Mouse (Mus musculus) retina, postnatal 1 day (tissue): Measurements from ENCODE around the gene Ptpn1.

Source experiments
- DNase-seq: peaks from one replicate; pipeline ENCODE4 v3.0.0-alpha.2; 2012

Gene Ptpn1

DNA sequence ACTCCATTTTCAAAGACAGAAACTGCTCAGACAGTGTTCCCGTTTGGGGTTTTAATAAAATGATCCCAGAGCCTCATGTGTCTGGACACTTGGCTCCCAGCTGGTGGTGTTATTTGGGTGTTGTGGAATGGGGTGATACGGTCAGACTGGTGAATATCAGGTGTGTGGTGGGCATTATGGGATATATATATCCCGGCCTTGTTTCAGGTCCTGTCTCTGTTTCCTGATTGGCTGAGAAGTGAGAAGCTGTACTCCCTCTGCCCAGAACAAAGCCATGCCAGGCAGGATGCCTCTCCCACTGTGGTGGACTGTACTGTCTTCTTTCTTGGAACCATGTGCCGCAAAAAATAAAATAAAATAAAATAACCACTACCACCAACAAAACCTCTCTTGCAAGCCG is 7.8 kb upstream of the Ptpn1 start:
- DNase-seq: no peak

DNA sequence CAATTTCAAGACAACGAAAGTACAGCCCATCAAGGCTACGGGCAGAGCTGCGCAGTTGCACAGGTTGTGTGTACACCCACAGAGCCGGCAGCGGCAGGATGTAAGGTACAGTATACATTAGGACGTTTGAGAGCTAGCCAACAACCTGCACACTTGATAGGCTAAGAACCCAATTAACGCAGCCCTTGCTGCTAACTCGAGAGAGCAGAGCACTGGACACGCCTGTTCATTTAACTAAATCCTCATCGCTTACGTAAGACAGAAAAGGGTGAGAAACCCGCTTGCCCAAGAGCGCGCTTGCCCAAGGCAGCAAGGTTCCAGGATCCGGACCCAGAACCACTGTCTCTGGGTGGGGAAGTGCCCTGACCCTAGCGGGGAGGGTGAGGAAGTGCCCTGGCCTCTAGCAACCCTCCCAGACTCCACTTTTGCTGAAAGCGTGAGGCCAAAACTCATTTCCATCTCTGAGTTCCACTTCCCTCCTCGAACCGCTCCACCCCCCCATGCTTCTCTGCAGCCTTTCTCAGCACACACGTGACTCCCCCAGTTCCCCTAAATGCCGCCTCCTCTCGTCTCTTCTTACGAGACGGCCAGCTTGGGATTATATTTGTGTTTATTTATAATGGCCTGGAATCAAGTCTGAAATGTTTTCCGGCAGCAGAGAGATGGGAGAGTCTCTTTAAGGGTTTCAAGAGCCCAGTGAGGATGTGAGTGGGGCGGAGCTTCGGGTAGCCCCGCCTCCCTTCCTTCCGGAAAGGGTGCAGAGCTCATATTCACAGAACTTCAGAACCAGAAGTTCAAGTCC is 6.9 kb upstream of the Ptpn1 start:
- peak; percentile 75 for DNase-seq

DNA sequence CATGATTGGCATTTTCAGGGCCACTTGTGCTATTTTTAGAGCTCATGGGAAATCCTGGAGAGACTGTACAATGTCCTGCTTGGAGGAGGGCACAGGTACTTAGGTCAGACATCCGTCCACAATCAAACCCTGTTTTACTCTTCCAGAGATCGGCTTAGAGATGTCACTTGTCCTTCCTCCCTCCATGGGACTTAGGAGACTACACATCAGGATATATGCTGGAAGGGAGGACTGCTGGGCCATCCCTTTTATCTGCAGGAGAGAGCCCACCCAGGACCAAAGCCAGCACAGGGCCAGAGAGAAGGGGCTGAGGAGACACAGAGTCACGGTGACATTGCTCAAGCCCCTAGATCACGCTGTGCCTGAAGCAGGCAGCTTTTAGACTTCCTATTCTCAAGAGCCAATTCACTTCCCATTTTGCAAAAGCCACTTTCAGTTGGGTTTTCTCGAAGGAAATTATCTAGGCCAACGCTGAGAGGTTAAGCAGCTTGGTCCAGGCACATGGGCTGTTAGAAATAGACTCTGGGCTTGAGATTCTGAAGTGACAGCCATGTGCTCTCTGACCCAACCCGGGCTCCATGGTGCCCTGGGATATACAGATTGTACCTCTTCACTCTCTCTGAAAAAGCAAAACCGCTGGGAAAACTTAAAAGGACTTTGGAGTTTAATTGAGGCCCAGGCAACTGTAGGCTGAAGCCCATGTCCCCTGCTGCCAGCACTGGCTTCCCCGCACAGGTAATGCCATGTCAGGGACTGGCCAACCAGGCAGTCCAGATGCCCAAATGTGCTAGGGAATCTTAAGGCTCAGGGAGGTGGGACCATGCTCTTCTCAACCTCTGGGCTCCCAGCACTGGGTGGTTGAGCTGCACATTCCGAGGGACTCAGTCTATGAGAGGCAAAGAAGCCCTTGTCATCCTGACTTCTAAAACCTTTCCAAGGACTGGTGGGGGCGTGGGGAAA is 5.7 kb upstream of the Ptpn1 start:
- DNase-seq: no peak

DNA sequence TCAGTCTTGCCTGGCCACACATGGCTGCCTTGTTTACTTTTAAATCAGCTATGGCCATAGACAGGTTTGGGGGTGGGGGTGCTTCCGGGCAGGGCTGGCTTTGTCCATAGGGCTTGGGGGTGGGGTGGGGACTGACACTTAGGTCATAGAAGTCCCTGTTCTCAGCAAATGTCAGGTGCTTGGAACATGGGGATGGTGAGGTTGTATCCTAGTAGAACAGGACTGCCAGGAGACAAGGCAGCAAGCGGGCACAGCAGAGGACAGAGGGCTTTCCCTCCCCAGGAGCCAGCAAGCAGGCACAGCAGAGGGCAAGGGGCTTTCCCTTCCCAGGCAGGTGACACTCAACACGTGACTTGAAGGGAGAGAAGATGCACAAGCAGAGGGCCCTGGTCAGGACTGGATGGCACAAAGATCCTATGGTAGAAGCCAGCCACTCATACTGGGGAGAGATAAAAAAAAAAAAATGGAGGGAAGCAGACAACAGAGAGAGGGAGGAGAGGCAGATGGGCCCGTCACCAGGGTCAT is 3.8 kb upstream of the Ptpn1 start:
- DNase-seq: no peak

DNA sequence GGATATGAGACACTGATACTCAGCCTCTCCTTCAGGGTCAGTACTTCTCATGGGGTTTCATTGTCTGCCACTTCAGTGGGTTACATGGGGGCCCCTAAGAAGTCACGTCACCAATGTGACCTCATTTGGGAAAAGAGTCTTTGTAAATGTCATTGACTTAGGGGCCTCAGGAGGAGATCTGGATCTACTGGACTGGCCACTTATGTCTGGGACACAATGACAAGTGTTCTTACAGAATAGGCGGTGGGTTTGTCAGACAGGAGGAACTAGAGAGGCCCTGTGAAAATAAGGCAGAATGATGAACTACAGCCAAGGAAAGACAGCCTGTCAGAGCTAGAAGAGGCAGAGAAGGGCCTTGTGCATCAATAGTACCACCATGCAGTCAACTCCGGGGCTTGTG is 2.9 kb upstream of the Ptpn1 start:
- no peak for DNase-seq

DNA sequence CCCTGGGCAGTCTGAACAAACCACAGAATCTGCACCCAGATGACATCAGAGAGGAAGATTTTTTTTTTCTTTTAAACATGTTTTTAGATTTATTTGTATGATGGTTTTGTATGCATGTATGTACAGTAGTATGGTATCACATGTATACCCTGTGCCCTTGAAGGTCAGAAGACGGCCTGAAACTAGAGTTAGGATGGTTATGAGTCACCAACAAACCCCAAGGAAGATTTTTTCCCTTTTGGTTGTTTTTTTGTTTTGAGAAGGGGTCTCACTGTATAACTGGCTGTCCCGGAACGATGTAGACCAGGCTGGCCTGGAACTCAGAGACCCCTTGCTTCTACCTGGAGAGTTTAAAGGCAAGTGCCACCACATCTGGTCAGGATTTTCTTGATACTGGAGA is 882 bp upstream of the Ptpn1 start:
- DNase-seq: no peak

DNA sequence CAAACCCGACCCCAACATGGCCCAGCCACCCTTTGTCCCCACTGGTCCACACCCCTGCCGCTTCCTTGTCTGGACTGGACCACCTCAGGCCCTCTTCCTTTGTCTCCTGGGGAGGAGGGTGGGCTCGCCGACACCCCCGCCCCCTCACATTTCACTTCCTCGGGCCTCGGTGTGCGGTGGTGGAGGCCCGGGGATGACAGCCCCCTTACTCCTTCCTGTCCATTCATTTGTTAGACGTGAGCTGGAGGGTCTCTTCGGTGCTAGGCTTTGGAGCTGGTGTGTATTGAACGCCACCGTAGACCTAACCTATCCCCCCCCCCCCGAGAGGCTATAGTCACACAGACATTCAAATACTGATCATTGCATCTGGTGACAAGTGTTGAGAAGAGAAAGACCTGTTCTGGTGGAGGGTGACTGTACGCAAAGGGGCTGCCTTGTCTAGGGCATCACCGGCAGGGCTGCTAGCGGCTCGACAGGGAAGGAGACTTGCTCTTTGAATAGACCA is 922 bp downstream of the Ptpn1 start:
- peak; percentile 49 for DNase-seq

DNA sequence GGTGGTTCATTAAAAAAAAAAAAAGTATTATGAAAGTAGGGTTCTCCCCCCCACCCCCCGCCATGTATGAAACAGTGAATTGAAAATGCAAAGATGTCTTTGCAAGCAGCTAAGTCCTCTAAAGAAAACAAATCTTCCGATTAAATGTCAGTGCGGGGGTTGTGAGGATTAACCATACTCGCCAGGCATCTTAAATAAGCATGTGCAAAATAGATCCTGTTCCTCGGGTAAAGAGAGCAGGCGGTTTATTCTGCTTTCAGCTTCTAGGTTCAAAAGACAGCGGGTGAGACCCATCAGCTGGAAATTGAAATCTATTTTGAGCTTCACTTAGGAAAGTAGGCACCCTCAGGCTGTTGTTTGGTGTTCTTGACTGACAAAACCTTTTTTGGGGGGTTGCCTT is 1.5 kb downstream of the Ptpn1 start:
- no peak for DNase-seq

DNA sequence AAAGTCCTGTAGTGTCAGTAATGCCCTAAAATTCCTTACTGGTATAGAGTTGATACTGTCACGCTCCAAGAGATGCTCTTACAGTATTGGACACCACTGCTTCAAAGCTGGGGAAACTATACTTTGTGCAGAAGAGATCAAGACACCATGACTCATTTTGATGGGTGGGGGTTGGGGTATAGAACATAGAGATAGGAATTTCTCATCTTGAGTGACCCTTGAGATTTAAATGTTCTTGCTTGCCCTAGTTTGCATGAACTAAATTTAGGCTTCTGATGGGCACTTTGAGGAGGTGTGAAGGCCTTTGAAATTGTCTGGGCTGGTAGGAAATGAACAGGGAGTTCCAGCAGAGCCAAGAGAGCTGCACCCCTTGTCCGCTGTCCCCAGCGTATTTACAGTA is 4.1 kb downstream of the Ptpn1 start:
- no peak for DNase-seq

DNA sequence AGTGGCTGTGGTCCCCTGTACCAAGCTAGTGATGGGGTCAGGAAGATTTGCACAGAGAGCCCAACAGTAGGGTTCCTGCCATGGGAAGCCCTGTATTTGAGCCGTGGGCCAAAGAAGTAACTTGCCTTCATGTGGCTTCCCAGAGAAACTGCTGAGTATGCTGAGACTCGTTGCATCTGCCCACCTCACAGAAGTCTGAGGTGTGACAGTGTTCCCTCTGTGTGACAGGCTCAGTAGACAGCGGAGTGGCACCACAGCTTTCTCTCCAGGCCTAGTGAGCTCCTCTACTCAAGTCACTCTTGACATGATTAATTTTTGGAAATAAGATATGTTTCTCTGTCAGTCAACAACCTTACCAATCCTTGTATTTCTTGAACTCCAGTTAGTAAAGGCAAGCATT is 6.9 kb downstream of the Ptpn1 start:
- DNase-seq: no peak

DNA sequence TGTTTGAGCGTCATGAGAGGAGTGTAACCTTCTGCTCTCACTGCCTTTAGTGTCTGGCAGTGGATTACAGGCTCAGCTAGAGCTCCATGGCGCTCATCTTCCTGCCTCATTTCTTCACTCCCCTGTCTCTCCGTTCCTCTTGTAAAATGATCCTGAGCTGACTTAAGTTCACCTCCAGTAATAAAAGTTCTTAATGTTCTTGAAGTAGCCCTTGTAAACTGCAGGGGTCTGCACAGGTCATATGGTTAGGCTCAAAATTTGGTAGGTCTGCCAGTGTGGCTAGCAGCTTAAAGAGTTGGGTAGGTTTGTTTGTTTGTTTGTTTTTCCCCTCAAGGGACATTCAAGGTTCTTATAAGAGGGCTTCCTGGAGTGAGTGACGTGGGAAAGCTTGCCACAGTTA is 7.3 kb downstream of the Ptpn1 start:
- no peak for DNase-seq

DNA sequence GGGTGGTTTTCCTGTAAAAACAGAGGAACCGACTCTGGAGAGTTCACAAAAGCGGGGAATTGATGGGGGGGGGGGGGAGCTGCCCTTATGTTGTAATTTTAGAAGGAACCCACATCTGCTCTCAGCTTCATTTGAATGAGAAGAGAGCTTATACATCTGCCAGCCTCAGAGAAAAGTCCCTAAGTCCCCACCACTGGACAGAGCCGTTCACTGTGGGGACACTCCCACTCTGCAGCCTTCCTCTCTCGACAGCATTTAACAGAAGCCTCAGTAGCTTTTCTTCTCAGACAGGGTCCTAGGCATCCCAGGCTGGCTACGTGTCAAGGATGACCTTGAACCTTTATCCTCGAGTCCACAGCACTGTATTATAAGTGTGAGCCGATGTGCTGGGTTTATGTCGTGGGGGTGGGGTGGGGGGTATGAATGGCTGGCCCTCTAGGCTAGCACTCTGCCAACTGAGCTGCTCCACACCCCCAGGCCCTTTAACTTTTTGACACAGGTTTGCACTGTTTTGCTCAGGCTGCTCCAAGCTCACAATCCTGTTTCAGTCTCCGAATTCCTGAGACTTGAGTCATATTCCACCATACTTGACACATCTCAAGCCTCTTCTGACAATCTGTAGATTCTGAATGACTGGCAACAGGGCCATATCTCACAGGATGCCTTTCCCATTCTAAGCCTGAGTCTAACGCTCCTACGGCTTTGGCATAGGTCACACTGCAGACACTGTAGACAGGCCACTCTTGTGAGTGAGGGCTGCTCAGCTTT is 8.0 kb downstream of the Ptpn1 start:
- no peak for DNase-seq

DNA sequence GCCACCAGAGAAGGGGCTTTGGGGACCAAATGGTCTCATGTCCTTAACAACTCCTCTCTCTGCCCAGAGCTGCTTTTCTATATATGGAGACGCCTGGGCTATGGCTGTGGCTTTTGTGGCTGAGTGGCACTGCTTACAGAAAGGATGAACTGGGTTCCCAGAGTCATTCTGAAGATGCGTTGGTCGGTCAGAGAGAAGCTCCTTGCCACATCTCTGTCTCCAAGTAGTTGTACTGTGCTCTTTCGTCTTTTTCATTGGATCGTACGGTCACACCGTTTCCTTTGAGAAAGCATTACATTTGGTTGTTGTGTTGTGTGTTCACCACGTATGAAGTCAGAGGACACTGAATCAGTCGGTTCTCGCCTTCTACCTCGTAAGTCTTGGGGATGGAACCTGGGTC is 8.8 kb downstream of the Ptpn1 start:
- DNase-seq: no peak

DNA sequence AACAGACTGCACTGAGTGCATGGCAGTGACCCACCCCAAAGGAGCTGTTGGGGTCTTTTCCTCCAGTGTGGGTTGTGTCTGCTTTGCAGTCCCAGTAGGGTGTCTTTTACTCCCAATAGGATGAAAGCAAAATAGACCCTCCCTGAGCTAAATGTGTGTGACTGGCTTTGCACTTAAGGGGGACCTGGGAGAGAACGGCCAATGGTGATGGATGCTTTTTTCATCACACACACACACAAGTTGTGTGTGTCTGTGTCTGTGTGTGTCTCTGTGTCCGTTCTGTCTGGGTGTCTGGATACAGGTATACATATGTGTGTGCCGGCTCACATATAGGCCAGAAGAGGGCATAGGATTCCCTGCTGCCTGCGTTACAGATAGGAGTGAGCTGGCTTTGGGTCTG is 9.5 kb downstream of the Ptpn1 start:
- no peak for DNase-seq

DNA sequence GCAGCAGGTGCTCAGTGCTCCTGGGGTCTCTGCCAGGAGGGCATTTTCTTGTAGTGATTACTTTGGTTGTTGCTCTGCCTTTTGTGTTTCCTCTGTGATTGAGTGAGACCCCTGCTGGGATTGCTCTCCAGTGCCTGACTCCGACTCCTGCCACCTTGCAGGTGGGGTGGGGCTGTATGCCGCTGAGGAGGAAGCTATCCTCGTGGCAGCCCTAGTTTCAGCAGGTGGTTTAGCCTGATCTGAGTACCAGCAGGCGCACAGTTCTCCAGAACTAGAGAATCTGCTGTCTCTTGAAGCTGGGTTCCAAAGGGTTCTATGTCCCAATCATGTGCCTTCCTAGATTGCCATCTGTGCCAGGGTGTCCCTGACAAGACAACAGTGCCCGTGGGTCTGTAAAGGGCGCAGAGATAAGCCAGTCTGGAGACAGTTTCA is 9.9 kb downstream of the Ptpn1 start:
- no peak for DNase-seq

DNA sequence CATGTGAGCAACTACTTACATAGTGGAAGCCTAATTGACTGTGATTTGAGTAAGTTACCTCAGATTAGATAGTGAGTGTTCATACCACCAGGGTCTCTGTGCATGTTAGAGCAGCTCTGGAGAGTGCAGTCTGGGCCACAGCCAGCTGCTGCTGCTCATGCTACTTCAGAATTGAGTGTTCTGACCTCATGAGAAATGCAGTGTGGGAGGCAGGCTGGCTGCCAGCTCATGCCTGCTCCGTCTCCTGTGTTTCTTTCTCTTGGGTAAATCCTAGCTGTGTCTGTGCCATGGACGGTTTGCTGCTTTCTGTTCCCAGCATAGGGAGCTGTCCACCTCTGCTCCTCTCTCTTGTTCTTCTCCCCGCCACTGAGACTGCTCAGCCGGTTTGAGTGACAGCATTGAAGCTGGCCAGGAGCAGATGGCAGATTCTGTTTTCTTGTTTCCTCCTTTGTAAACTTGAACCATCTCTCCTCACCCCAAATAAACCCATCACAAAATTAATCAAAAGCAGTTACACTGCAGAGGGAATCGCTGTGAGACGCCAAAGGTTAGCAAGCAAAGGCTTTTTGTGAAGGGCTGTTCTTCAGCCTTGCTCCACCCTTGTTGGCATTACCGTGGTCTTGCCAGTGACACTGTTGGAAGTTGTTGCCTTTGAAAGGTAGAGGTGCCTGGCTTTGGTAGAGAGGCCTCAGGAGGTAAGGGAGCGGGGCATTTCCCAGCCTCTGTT is 10.5 kb downstream of the Ptpn1 start:
- DNase-seq: peak; percentile 36

DNA sequence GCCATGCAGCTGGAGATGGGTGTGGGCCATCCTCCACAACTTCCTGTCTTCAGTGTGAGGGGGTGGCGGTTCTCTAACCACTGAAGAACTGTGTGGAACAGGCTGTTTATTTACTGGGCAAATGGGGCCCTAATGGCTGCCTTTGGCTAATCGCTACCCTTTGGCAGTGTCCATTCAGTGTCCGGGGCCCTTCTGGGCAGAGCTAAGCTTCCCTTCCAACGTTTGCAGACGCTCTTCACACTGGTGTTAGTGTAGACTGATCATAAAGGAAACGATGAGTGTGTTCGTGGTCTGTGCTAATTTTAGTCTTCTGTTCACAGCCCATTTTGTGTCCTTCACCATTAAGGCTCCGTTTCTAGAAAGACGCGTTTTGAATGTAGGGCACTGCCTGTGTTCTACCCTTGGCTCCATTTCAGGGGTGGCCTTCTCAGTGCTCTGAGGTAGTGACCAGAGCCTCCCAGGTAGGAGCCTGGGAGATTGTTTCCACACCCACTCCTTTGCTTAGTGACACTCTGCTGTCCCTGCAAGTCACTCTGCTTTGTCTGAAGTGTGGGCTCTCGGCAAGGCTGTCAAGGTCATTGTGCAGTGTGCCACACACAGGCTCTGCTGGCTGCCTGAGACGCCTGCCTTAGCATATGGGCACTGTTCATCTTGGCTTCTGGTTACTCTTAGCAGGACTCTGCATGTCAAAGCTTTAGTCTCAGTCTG is 11.2 kb downstream of the Ptpn1 start:
- no peak for DNase-seq

DNA sequence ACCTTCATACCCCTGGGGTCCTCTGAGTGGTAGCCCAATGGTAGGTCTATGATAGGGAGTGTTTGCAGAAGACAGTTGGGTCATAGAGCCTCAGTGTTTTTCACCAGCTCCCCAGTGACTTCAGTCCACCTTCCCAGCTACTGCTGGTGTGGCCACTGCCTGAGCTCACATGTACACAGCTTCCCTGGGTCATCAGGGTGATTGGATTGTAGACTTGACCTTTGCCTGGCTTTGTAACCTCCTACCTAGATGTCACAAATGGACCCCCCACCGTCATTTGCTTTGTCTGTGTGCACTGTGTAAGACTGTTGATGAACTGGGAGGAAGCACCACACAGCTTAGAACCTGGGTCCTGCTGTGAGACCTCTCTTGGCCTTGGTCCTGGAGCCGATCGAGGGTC is 12.3 kb downstream of the Ptpn1 start:
- DNase-seq: no peak

DNA sequence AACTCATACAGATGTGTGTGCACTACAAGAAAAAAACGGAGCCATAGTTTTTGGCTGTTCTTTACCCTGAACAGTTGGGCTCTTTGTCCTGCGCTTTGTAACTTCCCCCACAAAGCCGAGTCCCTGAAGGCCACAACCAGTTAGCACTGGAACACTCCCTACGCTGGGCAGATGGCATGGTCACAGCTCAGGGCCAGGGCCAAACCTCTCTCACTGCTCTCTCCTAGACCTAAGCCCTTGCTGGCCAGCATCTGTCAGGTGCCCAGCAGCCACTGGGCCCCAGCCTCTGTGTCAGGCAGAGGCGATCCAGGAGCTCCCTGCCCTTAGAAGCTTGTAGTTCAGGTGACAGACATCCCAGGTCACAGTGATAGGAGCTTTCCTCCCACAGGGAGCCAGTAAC is 13.6 kb downstream of the Ptpn1 start:
- no peak for DNase-seq

DNA sequence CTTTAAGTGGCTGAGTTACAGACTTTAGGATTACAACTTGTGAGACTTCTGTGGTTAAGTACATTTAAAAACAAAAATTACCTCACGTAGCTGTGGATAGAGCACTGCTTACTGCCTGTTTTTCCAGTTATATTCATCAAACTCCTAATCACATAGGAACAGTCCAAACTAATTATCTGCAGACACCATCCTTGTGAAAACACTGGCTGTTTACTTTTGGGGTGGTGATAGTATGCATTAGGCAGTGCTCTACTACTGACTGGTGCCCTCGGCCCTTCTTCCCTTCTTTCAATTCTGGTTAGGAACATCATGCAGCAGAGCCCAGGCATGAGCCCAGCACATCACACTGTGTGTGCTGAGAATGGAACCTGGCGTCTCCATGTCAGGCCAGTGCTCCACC is 15.4 kb downstream of the Ptpn1 start:
- no peak for DNase-seq

DNA sequence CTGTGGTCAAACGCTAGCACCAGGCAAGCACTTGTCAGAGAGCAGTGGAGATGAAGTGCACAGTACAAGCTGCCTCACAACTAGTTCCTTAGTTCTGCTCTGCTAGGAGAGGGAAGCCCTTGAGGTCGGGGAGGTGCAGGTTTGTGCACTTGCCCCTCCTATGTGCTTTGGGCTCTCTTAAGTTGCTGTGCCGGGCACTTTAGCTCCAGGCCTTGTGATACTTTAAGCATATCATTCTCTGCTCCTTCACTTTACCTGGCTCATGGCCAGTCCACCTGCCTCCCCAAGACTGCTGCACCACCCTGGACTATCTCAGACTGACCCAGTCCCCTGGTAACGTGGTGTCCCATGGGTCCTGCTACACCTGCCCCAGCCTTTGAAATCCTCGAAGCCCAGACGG is 16.2 kb downstream of the Ptpn1 start:
- no peak for DNase-seq

DNA sequence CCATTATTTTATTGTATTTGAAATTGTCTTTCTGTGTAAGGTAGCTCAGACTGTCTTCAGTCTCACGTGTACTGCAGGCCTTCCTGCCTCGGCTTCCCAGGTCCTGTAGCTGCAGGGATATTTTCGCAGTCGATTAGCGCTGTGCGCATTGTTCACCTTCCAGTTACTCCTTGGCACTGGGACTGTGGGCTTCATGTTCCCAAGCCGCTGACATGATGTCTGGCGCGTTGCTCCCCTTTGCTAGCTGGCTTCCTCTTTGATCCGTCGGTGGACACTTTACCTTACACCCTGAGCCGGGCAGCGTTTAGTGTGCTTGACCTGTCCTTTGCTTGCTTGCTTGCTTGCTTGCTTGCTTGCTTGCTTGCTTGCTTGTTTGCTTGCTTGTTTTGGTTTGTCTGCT is 16.7 kb downstream of the Ptpn1 start:
- no peak for DNase-seq
